Mouse (Mus musculus) thymus, adult 18-20 months (tissue): ENCODE data around the gene Pxmp4.

Experiments used
- DNase-seq, 2 experiments: peaks; one replicate each; pipeline ENCODE4 v3.0.0; 2022; ENCODE audit warnings: mixed read lengths in 2 of 2

Gene Pxmp4

DNA sequence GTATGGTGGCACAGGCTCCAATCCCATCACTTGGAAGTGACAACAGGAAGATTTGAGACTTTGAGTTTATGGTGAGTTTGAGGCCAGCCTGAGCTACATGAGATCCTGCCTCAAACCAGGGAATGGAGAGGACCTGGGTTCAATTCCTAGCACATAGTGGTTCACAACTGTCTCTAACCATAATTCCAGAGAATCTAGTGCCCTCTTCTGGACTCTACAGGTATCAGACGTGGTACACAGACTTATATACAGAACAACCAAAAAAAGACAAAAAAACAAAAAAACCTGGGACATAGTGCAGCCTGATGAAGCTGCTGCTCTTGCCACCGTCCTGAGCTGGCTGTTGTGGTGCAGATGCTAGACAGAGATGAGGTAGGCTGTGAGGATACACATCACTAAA is 61.9 kb downstream of the Pxmp4 start:
- DNase-seq, result no peak

DNA sequence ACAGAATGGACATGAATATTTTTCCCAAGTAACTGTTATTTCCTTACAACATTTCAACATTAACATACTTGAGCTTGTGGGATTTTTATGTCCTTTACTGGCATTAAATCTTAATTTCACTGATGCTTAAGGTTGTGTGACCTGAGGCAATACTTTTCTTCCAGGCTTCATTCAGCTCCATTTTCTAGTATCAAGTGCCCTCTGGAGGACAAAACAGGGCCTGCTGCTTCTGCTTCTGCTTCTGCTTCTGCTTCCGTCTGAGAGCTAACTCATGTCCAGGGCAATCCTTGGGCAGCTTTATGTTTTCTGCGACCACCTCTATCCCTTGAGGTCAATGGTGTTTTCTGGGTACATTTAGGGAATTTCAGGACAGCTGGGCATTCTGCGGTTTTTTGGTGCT is 63.8 kb downstream of the Pxmp4 start:
- DNase-seq, result no peak

DNA sequence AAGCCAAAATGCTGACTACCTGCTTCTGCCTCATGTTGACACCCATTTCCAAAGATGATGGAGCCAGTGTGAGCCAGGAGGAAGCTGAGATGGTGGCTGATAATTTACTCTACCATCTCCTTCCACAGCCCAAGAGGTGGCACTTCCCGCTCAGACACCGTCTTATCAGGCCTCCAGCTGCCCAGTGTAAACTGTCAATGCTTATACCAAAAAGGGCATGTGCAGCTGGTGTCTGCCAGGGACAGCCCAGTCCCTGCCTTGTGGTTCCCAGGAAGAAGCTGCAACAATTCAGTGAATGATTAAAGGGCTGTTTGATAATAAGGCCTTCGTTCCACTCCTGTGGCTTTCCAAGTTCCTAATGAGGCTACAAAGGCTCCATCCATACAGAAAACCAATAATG is 64.8 kb downstream of the Pxmp4 start:
- no peak for DNase-seq

DNA sequence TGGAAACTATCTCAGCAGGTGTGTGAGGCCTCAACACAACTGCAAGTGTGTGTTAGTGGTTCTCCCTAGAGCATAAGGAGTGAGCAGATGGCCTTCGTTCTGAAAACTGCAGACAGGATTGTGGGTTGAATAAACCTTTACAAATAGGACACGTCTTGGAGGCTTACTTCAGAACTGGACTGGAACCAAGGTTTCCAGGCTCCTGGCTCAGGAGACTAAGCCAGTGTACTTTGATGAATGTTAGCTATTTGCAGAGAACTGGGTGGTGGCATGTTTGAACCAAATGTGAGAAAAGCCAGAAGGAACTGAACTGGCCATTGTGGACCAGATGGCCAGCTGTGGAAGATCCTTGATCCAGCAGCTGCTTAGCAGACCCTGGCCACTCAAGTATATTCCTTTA is 65.2 kb downstream of the Pxmp4 start:
- no peak for DNase-seq
